Mouse (Mus musculus) megakaryocyte, embryonic 14.5 days (primary cell): ENCODE data around the gene Rho.

Experiments
- FLI1 ChIP-seq: IDR thresholded peaks from 2 replicates; pipeline ENCODE4 v1.6.1; 2012; ENCODE audit warnings: low read length, inconsistent platforms, mixed read lengths
- GATA1 ChIP-seq: IDR thresholded peaks from 3 replicates; pipeline ENCODE4 v1.6.1; 2012; ENCODE audit warnings: mixed read lengths, low read length, inconsistent platforms, borderline replicate concordance

DNA sequence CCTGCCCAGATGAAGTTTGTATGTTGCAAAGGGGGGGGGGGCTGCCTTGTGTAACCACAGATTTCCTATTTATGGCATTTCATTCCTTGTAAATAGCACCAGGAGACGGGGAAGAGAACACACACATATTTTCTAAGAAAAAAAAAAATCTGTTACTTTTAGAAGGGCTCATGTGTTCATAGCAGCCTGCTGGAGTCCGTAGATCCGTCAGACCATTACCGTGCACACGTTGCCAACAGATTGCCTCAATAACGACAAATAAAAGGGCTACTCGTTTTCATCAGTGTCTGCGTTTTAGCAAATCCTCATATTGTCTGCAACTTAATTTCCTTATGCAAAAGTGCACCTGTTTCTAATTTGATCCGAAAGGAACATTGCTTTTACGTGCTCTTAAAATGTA, 5.1 kb upstream of the Rho start:
- no peak for TF ChIP-seq GATA1
- TF ChIP-seq FLI1 = no peak
